Mouse (Mus musculus): ENCODE results near the gene Fermt3.

DNA sequence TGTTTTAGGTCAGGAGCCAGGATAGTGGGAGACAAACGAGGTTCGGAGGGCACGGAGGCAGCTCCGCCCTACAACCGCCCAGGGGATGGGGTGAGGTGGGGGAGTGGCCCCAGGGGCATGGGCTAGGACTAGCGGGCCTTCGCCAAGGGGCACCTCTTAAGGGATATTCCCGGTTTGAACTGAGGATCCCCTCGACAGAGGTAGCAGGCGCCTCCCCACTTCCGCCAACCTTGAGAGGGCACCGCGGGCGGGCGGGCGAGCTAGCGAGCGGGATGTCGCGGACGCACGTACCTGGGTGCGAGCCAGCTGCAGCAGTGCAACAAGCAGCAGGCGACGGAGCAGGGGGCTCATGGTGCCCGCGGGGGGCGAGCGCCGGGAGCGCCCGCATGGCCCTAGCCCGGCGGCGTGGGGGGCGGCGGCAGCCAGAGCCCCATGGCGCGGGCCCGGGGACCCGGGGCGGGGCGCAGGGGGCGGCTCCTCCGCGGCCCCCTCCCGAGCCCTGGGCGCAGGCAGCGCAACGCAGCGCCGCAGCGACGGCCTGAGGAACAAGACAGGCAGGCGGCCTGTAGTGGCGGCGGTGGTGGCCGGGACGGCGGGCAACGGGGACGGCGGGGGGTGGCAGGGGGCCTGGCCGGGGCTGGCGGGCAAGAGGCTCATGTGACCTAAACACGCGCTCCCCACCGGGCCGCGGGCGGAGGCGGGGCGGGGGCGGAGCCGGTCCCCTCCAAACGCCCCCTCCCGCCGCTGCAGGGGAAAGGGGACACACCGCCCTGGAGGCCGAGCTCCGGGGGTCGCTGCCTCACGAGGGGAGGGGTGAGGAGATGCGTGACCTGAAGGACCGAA lies 32.0 kb downstream of the Fermt3 start, which contains the start of gene Vegfb:
- no peak for TF ChIP-seq CTCF (IDR thresholded peaks at IDR 0.05; ENCODE audit: low read depth)
- no peak for TF ChIP-seq EP300 (optimal IDR thresholded peaks at IDR 0.05)

Data from stomach, postnatal 0 days (tissue).